Mouse (Mus musculus): ENCODE measurements around the gene Amt. TPM values are rescaled to one million over a fixed set of nuclear protein-coding genes. Genes with fewer than 3 reads are reported as not detected.
"Not testable (repeated sequence)": the region's sequence is repeated elsewhere in the genome, so short reads cannot be mapped to it uniquely, and the experiment has no call there.

The Amt gene
- polyA plus RNA-seq, 1 experiment, result 2.6 TPM

- H3K27ac ChIP-seq (ENCODE audit: insufficient read depth, low read length), result no peak overlapping the region
- H3K4me1 ChIP-seq (ENCODE audit: control insufficient read depth, insufficient read depth, low read length), result no peaks in the 10 kb centered on the region
- TF ChIP-seq POLR2A (IDR thresholded peaks at IDR 0.05; ENCODE audit: low read depth, low read length) (no peak), CTCF (IDR thresholded peaks at IDR 0.05; ENCODE audit: borderline replicate concordance, insufficient read depth, low read length) (no peak; the same call in 1 of the 2 replicates)
- no peak overlapping the region for H3K4me3 ChIP-seq (ENCODE audit: insufficient read depth, low read length)
Observed at GRCm38 (mm10) chr9:108278697-108279450, 17.8 kb upstream of the Amt start.

GRCm38 (mm10) chr9:108280071-108280828, 16.4 kb upstream of the Amt start:
- TF ChIP-seq POLR2A (IDR thresholded peaks at IDR 0.05; ENCODE audit: low read depth, low read length), result peak; percentile 69
- no peak for TF ChIP-seq CTCF (IDR thresholded peaks at IDR 0.05; ENCODE audit: borderline replicate concordance, insufficient read depth, low read length)
- H3K27ac ChIP-seq (ENCODE audit: insufficient read depth, low read length), result peak overlapping the region; percentile 35; the same call in 1 of the 2 replicates
- no peak overlapping the region for H3K4me3 ChIP-seq (ENCODE audit: insufficient read depth, low read length)
- H3K4me1 ChIP-seq (ENCODE audit: control insufficient read depth, insufficient read depth, low read length), result no peaks in the 10 kb centered on the region

- Histone ChIP-seq H3K4me3 (ENCODE audit: insufficient read depth, low read length) (no peak overlapping the region), H3K4me1 (ENCODE audit: control insufficient read depth, insufficient read depth, low read length) (no peaks in the 10 kb centered on the region), H3K27ac (ENCODE audit: insufficient read depth, low read length) (no peak overlapping the region)
- TF ChIP-seq CTCF (IDR thresholded peaks at IDR 0.05; ENCODE audit: borderline replicate concordance, insufficient read depth, low read length) (peak; percentile 57; the same call in 1 of the 2 replicates), POLR2A (IDR thresholded peaks at IDR 0.05; ENCODE audit: low read depth, low read length) (no peak)
Observed at GRCm38 (mm10) chr9:108284410-108284809, 12.2 kb upstream of the Amt start.

- H3K4me1 ChIP-seq (ENCODE audit: control insufficient read depth, insufficient read depth, low read length); H3K27ac ChIP-seq (ENCODE audit: insufficient read depth, low read length); H3K4me3 ChIP-seq (ENCODE audit: insufficient read depth, low read length): not testable (repeated sequence)
Observed at GRCm38 (mm10) chr9:108287526-108288238, 9.0 kb upstream of the Amt start.

- H3K4me1 ChIP-seq (ENCODE audit: control insufficient read depth, insufficient read depth, low read length), result peaks cover 3% of the 10 kb centered on the region
- TF ChIP-seq POLR2A (IDR thresholded peaks at IDR 0.05; ENCODE audit: low read depth, low read length) (no peak), CTCF (IDR thresholded peaks at IDR 0.05; ENCODE audit: borderline replicate concordance, insufficient read depth, low read length) (no peak)
- H3K27ac ChIP-seq (ENCODE audit: insufficient read depth, low read length), result no peak overlapping the region
- no peak overlapping the region for H3K4me3 ChIP-seq (ENCODE audit: insufficient read depth, low read length)
Observed at GRCm38 (mm10) chr9:108289347-108289746, 7.3 kb upstream of the Amt start.

- TF ChIP-seq POLR2A (IDR thresholded peaks at IDR 0.05; ENCODE audit: low read depth, low read length) (peak; percentile 61; the same call in 1 of the 2 replicates), CTCF (IDR thresholded peaks at IDR 0.05; ENCODE audit: borderline replicate concordance, insufficient read depth, low read length) (no peak)
- Histone ChIP-seq H3K27ac (ENCODE audit: insufficient read depth, low read length) (peak within 1 kb of the TSS; percentile 63), H3K4me1 (ENCODE audit: control insufficient read depth, insufficient read depth, low read length) (peaks cover 3% of the 10 kb centered on the region)
Observed at GRCm38 (mm10) chr9:108290016-108290750, 6.5 kb upstream of the Amt start, which contains the start of gene Nicn1. Gene Nicn1, plus strand, starts transcription at chr9:108290429.

GRCm38 (mm10) chr9:108290773-108291172, 5.9 kb upstream of the Amt start:
- no peak overlapping the region for H3K27ac ChIP-seq (ENCODE audit: insufficient read depth, low read length)
- H3K4me1 ChIP-seq (ENCODE audit: control insufficient read depth, insufficient read depth, low read length), result peaks cover 3% of the 10 kb centered on the region
- peak overlapping the region; percentile 67 for H3K4me3 ChIP-seq (ENCODE audit: insufficient read depth, low read length)
- TF ChIP-seq CTCF (IDR thresholded peaks at IDR 0.05; ENCODE audit: borderline replicate concordance, insufficient read depth, low read length) (no peak), POLR2A (IDR thresholded peaks at IDR 0.05; ENCODE audit: low read depth, low read length) (0 out of 2 replicates have a peak, but pooled peaks have one; percentile 11)

More at GRCm38 (mm10) chr9:108290016-108290750, 6.5 kb upstream of the Amt start, which contains the start of gene Nicn1:
- peak within 1 kb of the TSS; percentile 67 for H3K4me3 ChIP-seq (ENCODE audit: insufficient read depth, low read length)

- TF ChIP-seq POLR2A (IDR thresholded peaks at IDR 0.05; ENCODE audit: low read depth, low read length) (peak; percentile 40; the same call in 1 of the 2 replicates), CTCF (IDR thresholded peaks at IDR 0.05; ENCODE audit: borderline replicate concordance, insufficient read depth, low read length) (no peak)
- H3K4me3 ChIP-seq (ENCODE audit: insufficient read depth, low read length), result no peak overlapping the region
- no peak overlapping the region for H3K27ac ChIP-seq (ENCODE audit: insufficient read depth, low read length)
- no peaks in the 10 kb centered on the region for H3K4me1 ChIP-seq (ENCODE audit: control insufficient read depth, insufficient read depth, low read length)
Observed at GRCm38 (mm10) chr9:108301853-108302252, 5.2 kb downstream of the Amt start.

GRCm38 (mm10) chr9:108304716-108305115, 8.1 kb downstream of the Amt start:
- TF ChIP-seq POLR2A (IDR thresholded peaks at IDR 0.05; ENCODE audit: low read depth, low read length), result no peak
- TF ChIP-seq CTCF (IDR thresholded peaks at IDR 0.05; ENCODE audit: borderline replicate concordance, insufficient read depth, low read length), result no peak
- Histone ChIP-seq H3K4me3 (ENCODE audit: insufficient read depth, low read length) (peak overlapping the region; percentile 67), H3K27ac (ENCODE audit: insufficient read depth, low read length) (no peak overlapping the region), H3K4me1 (ENCODE audit: control insufficient read depth, insufficient read depth, low read length) (no peaks in the 10 kb centered on the region)

Data from embryonic fibroblast, embryonic 13.5 days (primary cell).